In genomic region chr4:35121060-35121459, GRCm38 (mm10) we compare ENCODE assay signal across 14 mouse cellular contexts. TPM values are rescaled to one million over a fixed set of nuclear protein-coding genes. Genes with fewer than 3 reads are reported as not detected.
DNase-seq lines count a peak whose midpoint lies in the region; ATAC-seq and TF ChIP-seq lines count a peak whose summit lies in the region.
"Had no signal": no experiment of that assay in that cellular context is flagged by ENCODE, and none has a peak within 500 bp of the region (broad histone marks: within the 10 kb centered on the region; RNA-seq: fewer than 3 reads in every experiment).

No protein-coding gene starts in this region.

- no peak overlapping the region for H3K4me3 ChIP-seq in forebrain, embryonic 15.5 days
- no peak overlapping the region for H3K4me3 ChIP-seq in kidney, embryonic 16.5 days (ENCODE audit: low read length)
- no peak overlapping the region for H3K4me3 ChIP-seq in cerebellum, adult 2 months (replicated peaks; ENCODE audit: insufficient read depth, low read depth, low read length)
- H3K4me3 ChIP-seq: heart, embryonic 13.5 days; limb, embryonic 12.5 days had no signal

- peaks cover 40% of the 10 kb centered on the region for H3K4me1 ChIP-seq in forebrain, embryonic 15.5 days
- H3K4me1 ChIP-seq in kidney, embryonic 16.5 days (ENCODE audit: insufficient read depth, low read length), result peaks cover 42% of the 10 kb centered on the region
- H3K4me1 ChIP-seq in cerebellum, adult 2 months (ENCODE audit: control insufficient read depth, insufficient read depth, low read length), result no peaks in the 10 kb centered on the region

- no peaks in the 10 kb centered on the region for H3K9me3 ChIP-seq in forebrain, embryonic 15.5 days
- no peaks in the 10 kb centered on the region for H3K9me3 ChIP-seq in kidney, embryonic 16.5 days (ENCODE audit: low read length)
- H3K9me3 ChIP-seq: heart, embryonic 13.5 days; limb, embryonic 12.5 days had no signal

- no peak for TF ChIP-seq CTCF in cerebellum, adult 2 months (IDR thresholded peaks at IDR 0.05; ENCODE audit: borderline replicate concordance, insufficient read depth, low read depth, low read length)

- no peak overlapping the region for H3K27ac ChIP-seq in forebrain, embryonic 15.5 days (replicated peaks)
- no peak overlapping the region for H3K27ac ChIP-seq in kidney, embryonic 16.5 days (ENCODE audit: low read length)
- H3K27ac ChIP-seq in cerebellum, adult 2 months (ENCODE audit: insufficient read depth, low read length), result no peak overlapping the region
- H3K27ac ChIP-seq: heart, embryonic 13.5 days; kidney, postnatal 0 days; limb, embryonic 12.5 days had no signal

- H3K27me3 ChIP-seq in forebrain, embryonic 15.5 days, result no peaks in the 10 kb centered on the region
- H3K27me3 ChIP-seq in kidney, embryonic 16.5 days (ENCODE audit: insufficient read depth, low read length), result no peaks in the 10 kb centered on the region
- H3K27me3 ChIP-seq in cerebellum, adult 2 months (ENCODE audit: control insufficient read depth, insufficient read depth, low read length), result no peaks in the 10 kb centered on the region
- H3K27me3 ChIP-seq: limb, embryonic 12.5 days had no signal

- 0 out of 2 replicates have a peak, but pooled peaks have one; percentile 15 for ATAC-seq in forebrain, embryonic 15.5 days (replicated peaks)
- 0 out of 2 replicates have a peak, but pooled peaks have one; percentile 25 for ATAC-seq in kidney, embryonic 16.5 days (ENCODE audit: low FRiP score, low TSS enrichment)

- TF ChIP-seq POLR2A in cerebellum, adult 2 months (IDR thresholded peaks at IDR 0.05; ENCODE audit: borderline replicate concordance, insufficient read depth, low read length), result no peak

- 7% methylated on average over 12 of the region's 12 CpGs for WGBS in forebrain, embryonic 15.5 days
- 44% methylated on average over 12 of the region's 12 CpGs for WGBS in kidney, embryonic 16.5 days
- WGBS in cerebellum, adult 2 months, result 53% methylated on average over 12 of the region's 12 CpGs

- peak; percentile 29 for DNase-seq in right cerebral cortex, postnatal 25 days
- no peak for DNase-seq in right cerebral cortex, postnatal 10 days (ENCODE audit: low spot score in 2 of 2)
- no peak for DNase-seq in cerebellum, adult 2 months
- no peak for DNase-seq in adrenal gland, postnatal 10 days
- DNase-seq in left cerebral cortex, adult 8-10 months (ENCODE audit: low spot score in 2 of 2), result no peak
- no peak for DNase-seq in cerebellum, adult 11-12 months
- DNase-seq: spleen, adult 18-20 months had no signal

- peak overlapping the region; percentile 12; the same call in 1 of the 2 replicates for H3K4me2 ChIP-seq in forebrain, embryonic 15.5 days (replicated peaks)
- H3K4me2 ChIP-seq in kidney, embryonic 16.5 days (replicated peaks; ENCODE audit: low read depth, low read length), result no peak overlapping the region
- H3K4me2 ChIP-seq: heart, embryonic 13.5 days; limb, embryonic 12.5 days had no signal

- 0 out of 2 replicates have a peak overlapping the region, but pooled peaks have one; percentile 8 for H3K9ac ChIP-seq in forebrain, embryonic 15.5 days (replicated peaks)
- no peak overlapping the region for H3K9ac ChIP-seq in kidney, embryonic 16.5 days (replicated peaks; ENCODE audit: low read length)
- H3K9ac ChIP-seq: heart, embryonic 13.5 days; limb, embryonic 12.5 days had no signal

- H3K36me3 ChIP-seq in forebrain, embryonic 15.5 days, result no peaks in the 10 kb centered on the region
- H3K36me3 ChIP-seq in kidney, embryonic 16.5 days (ENCODE audit: insufficient read depth, low read length), result no peaks in the 10 kb centered on the region
- H3K36me3 ChIP-seq: heart, embryonic 13.5 days; limb, embryonic 12.5 days had no signal

RNA-seq across cellular contexts. Expression of gene Ifnk, which starts 30.8 kb away (rescaled TPM):
- polyA plus RNA-seq in forebrain, embryonic 15.5 days (2015; fragmentation: Nextera tagmentation; extraction: Ambion mirVana), result 0.22 TPM in 1 of 2 replicates, not detected in the other
- polyA plus RNA-seq in kidney, embryonic 16.5 days (2015; fragmentation: Nextera tagmentation; extraction: Ambion mirVana), result 0.27 and 0.30 TPM in 2 replicates
- polyA plus RNA-seq in cerebellum, adult 2 months (2012; rRNA removed), result not detected in 2 replicates
- total RNA-seq in adrenal gland, postnatal 10 days (2021), result not detected
- total RNA-seq in left cerebral cortex, adult 8-10 months (2022), result not detected
- polyA plus RNA-seq: heart, embryonic 13.5 days; kidney, postnatal 0 days; lung, embryonic 16.5 days; neural tube, embryonic 14.5 days had no signal

RNA-seq across cellular contexts. Expression of gene Mob3b, which starts 36.2 kb away (rescaled TPM):
- 5.6 and 7.2 TPM in 2 replicates for polyA plus RNA-seq in forebrain, embryonic 15.5 days (2015; fragmentation: Nextera tagmentation; extraction: Ambion mirVana)
- polyA plus RNA-seq in kidney, embryonic 16.5 days (2015; fragmentation: Nextera tagmentation; extraction: Ambion mirVana), result 14.7 and 17.2 TPM in 2 replicates
- polyA plus RNA-seq in cerebellum, adult 2 months (2012; rRNA removed), result 8.5 and 9.5 TPM in 2 replicates
- 10 to 100 TPM; 20.9 to 24.1 TPM for total RNA-seq in adrenal gland, postnatal 10 days (2021)
- total RNA-seq in left cerebral cortex, adult 8-10 months (2022), result 1 to 10 TPM; 6.3 to 8.9 (median 7.7) TPM
